Mouse (Mus musculus): Measurements from ENCODE around the gene Mzt1. TPM values are rescaled to one million over a fixed set of nuclear protein-coding genes. Genes with fewer than 3 reads are reported as not detected.

Mzt1 gene
- total RNA-seq (2021), result 10 to 100 TPM; 38.2 to 42.3 TPM
- polyA plus RNA-seq (2012; rRNA removed), result 18.8 and 42.9 TPM in 2 replicates
- long read RNA-seq, transcript Mzt1-201 (3 exons, 2,240 nt), result major isoform, 34 of 37 reads
- long read RNA-seq, partial matches to known transcripts, result 0 of 37 reads
- long read RNA-seq, other reads (novel, unspliced or antisense), result 3 of 37 reads

GRCm38 (mm10) chr14:99046031-99046781 is at the start of gene Mzt1, which contains the start of gene Bora:
TSS of gene Mzt1 (minus strand) at chr14:99046134.
TSS of gene Bora (plus strand) at chr14:99046222.
- Histone ChIP-seq H3K4me3 (peak within 1 kb of the TSS; percentile 99), H3K36me3 (ENCODE audit: control insufficient read depth, insufficient read depth, low read length) (peaks cover 5% of the 10 kb centered on the region), H3K4me1 (ENCODE audit: control insufficient read depth, insufficient read depth, low read length) (peaks cover 8% of the 10 kb centered on the region), H3K27ac (peak within 1 kb of the TSS; percentile 89), H3K79me2 (replicated peaks; ENCODE audit: control insufficient read depth, insufficient read depth, low read length) (peaks cover 4% of the 10 kb centered on the region), H3K9ac (ENCODE audit: low read depth, low read length) (peak within 1 kb of the TSS; percentile 93), H3K27me3 (ENCODE audit: control insufficient read depth, insufficient read depth, low read length) (no peaks in the 10 kb centered on the region)
- under 1% methylated on average over 77 of the region's 81 CpGs for WGBS
- intact Hi-C loops (cut with DNase I), result loop anchor here (1.0 kb wide), 1 partner anchor 53 kb away; the partner anchor contains the start of genes Dis3 and Pibf1
- TF ChIP-seq EP300 (IDR thresholded peaks at IDR 0.05; ENCODE audit: insufficient read depth, low read depth, low read length) (no peak), CTCF (IDR thresholded peaks at IDR 0.05) (no peak), POLR2A (IDR thresholded peaks at IDR 0.05; ENCODE audit: insufficient read depth, low read depth, low read length) (peak; percentile 43; the same call in 1 of the 2 replicates)
- peak; percentile 90 to 93 for DNase-seq

GRCm38 (mm10) chr14:99088947-99089346 is 43.0 kb upstream of the Mzt1 start:
- peaks cover 2% of the 10 kb centered on the region; the same call in 1 of the 2 replicates for H3K4me1 ChIP-seq (ENCODE audit: control insufficient read depth, insufficient read depth, low read length)
- no peak overlapping the region for H3K4me3 ChIP-seq
- H3K36me3 ChIP-seq (ENCODE audit: control insufficient read depth, insufficient read depth, low read length), result peaks cover 5% of the 10 kb centered on the region
- no peak for TF ChIP-seq CTCF (IDR thresholded peaks at IDR 0.05)
- TF ChIP-seq POLR2A (IDR thresholded peaks at IDR 0.05; ENCODE audit: insufficient read depth, low read depth, low read length), result no peak
- no peak for TF ChIP-seq EP300 (IDR thresholded peaks at IDR 0.05; ENCODE audit: insufficient read depth, low read depth, low read length)
- intact Hi-C loops (cut with DNase I), result no loop called here
- no peak overlapping the region for H3K9ac ChIP-seq (ENCODE audit: low read depth, low read length)
- WGBS, result 96% methylated on average over 7 of the region's 7 CpGs
- no peak for DNase-seq
- H3K27me3 ChIP-seq (ENCODE audit: control insufficient read depth, insufficient read depth, low read length), result no peaks in the 10 kb centered on the region
- H3K27ac ChIP-seq, result no peak overlapping the region
- no peaks in the 10 kb centered on the region for H3K79me2 ChIP-seq (replicated peaks; ENCODE audit: control insufficient read depth, insufficient read depth, low read length)

GRCm38 (mm10) chr14:99071146-99071545 is 25.2 kb upstream of the Mzt1 start:
- intact Hi-C loops (cut with DNase I), result no loop called here
- WGBS, result 90% methylated on average over 4 of the region's 4 CpGs
- H3K79me2 ChIP-seq (replicated peaks; ENCODE audit: control insufficient read depth, insufficient read depth, low read length), result no peaks in the 10 kb centered on the region

GRCm38 (mm10) chr14:99063091-99063490 is 17.2 kb upstream of the Mzt1 start:
- 95% methylated on average over 2 of the region's 2 CpGs for WGBS
- intact Hi-C loops (cut with DNase I), result no loop called here
- Histone ChIP-seq H3K4me1 (ENCODE audit: control insufficient read depth, insufficient read depth, low read length) (peaks cover 2% of the 10 kb centered on the region; the same call in 1 of the 2 replicates), H3K4me3 (no peak overlapping the region), H3K79me2 (replicated peaks; ENCODE audit: control insufficient read depth, insufficient read depth, low read length) (no peaks in the 10 kb centered on the region), H3K36me3 (ENCODE audit: control insufficient read depth, insufficient read depth, low read length) (no peaks in the 10 kb centered on the region), H3K27ac (no peak overlapping the region), H3K27me3 (ENCODE audit: control insufficient read depth, insufficient read depth, low read length) (no peaks in the 10 kb centered on the region), H3K9ac (ENCODE audit: low read depth, low read length) (no peak overlapping the region)
- no peak for DNase-seq
- TF ChIP-seq CTCF (IDR thresholded peaks at IDR 0.05) (no peak), EP300 (IDR thresholded peaks at IDR 0.05; ENCODE audit: insufficient read depth, low read depth, low read length) (no peak), POLR2A (IDR thresholded peaks at IDR 0.05; ENCODE audit: insufficient read depth, low read depth, low read length) (no peak)

More at GRCm38 (mm10) chr14:99071146-99071545, 25.2 kb upstream of the Mzt1 start:
- DNase-seq, result no peak
- H3K27ac ChIP-seq, result no peak overlapping the region
- H3K4me1 ChIP-seq (ENCODE audit: control insufficient read depth, insufficient read depth, low read length), result no peaks in the 10 kb centered on the region
- TF ChIP-seq CTCF (IDR thresholded peaks at IDR 0.05), result no peak
- no peak for TF ChIP-seq EP300 (IDR thresholded peaks at IDR 0.05; ENCODE audit: insufficient read depth, low read depth, low read length)
- no peak for TF ChIP-seq POLR2A (IDR thresholded peaks at IDR 0.05; ENCODE audit: insufficient read depth, low read depth, low read length)
- no peaks in the 10 kb centered on the region for H3K27me3 ChIP-seq (ENCODE audit: control insufficient read depth, insufficient read depth, low read length)
- no peak overlapping the region for H3K9ac ChIP-seq (ENCODE audit: low read depth, low read length)
- no peak overlapping the region for H3K4me3 ChIP-seq
- H3K36me3 ChIP-seq (ENCODE audit: control insufficient read depth, insufficient read depth, low read length), result no peaks in the 10 kb centered on the region

GRCm38 (mm10) chr14:99060616-99061015 is 14.7 kb upstream of the Mzt1 start:
- intact Hi-C loops (cut with DNase I), result no loop called here
- H3K79me2 ChIP-seq (replicated peaks; ENCODE audit: control insufficient read depth, insufficient read depth, low read length), result no peaks in the 10 kb centered on the region
- DNase-seq, result no peak
- no peak overlapping the region for H3K9ac ChIP-seq (ENCODE audit: low read depth, low read length)
- no peak overlapping the region for H3K27ac ChIP-seq
- H3K27me3 ChIP-seq (ENCODE audit: control insufficient read depth, insufficient read depth, low read length), result no peaks in the 10 kb centered on the region
- H3K4me3 ChIP-seq, result no peak overlapping the region
- WGBS, result 82% methylated on average over 12 of the region's 12 CpGs
- peaks cover 2% of the 10 kb centered on the region; the same call in 1 of the 2 replicates for H3K4me1 ChIP-seq (ENCODE audit: control insufficient read depth, insufficient read depth, low read length)
- TF ChIP-seq POLR2A (IDR thresholded peaks at IDR 0.05; ENCODE audit: insufficient read depth, low read depth, low read length) (no peak), CTCF (IDR thresholded peaks at IDR 0.05) (no peak)
- no peaks in the 10 kb centered on the region for H3K36me3 ChIP-seq (ENCODE audit: control insufficient read depth, insufficient read depth, low read length)
